ENCODE assay signal across 8 mouse cellular contexts in genomic region chr1:85928688-85929065, GRCm38 (mm10). TPM values are rescaled to one million over a fixed set of nuclear protein-coding genes. Genes with fewer than 3 reads are reported as not detected.
A peak's percentile ranks its signal among the peaks of the same experiment; 100 is the strongest.
DNase-seq lines count a peak whose midpoint lies in the region; ATAC-seq and TF ChIP-seq lines count a peak whose summit lies in the region.
"Had no signal": no experiment of that assay in that cellular context is flagged by ENCODE, and none has a peak within 500 bp of the region (broad histone marks: within the 10 kb centered on the region; RNA-seq: fewer than 3 reads in every experiment).

No protein-coding gene starts in this region.

- H3K9ac ChIP-seq in limb, embryonic 13.5 days: no peak overlapping the region
- H3K9ac ChIP-seq in forebrain, postnatal 0 days: no peak overlapping the region
- no peak overlapping the region for H3K9ac ChIP-seq in midbrain, embryonic 13.5 days (replicated peaks)
- H3K9ac ChIP-seq: liver, embryonic 14.5 days had no signal

- peaks cover 23% of the 10 kb centered on the region for H3K4me1 ChIP-seq in limb, embryonic 13.5 days
- H3K4me1 ChIP-seq in limb, embryonic 10.5 days: peaks cover 23% of the 10 kb centered on the region
- peaks cover 29% of the 10 kb centered on the region for H3K4me1 ChIP-seq in forebrain, postnatal 0 days (ENCODE audit: insufficient read depth)
- peaks cover 35% of the 10 kb centered on the region for H3K4me1 ChIP-seq in midbrain, embryonic 13.5 days (replicated peaks)

- H3K36me3 ChIP-seq in limb, embryonic 13.5 days: no peaks in the 10 kb centered on the region
- no peaks in the 10 kb centered on the region for H3K36me3 ChIP-seq in limb, embryonic 10.5 days
- no peaks in the 10 kb centered on the region for H3K36me3 ChIP-seq in forebrain, postnatal 0 days (ENCODE audit: insufficient read depth)
- H3K36me3 ChIP-seq in midbrain, embryonic 13.5 days: no peaks in the 10 kb centered on the region

- WGBS in limb, embryonic 13.5 days: 72% methylated on average over 4 of the region's 4 CpGs
- WGBS in limb, embryonic 10.5 days: 77% methylated on average over 4 of the region's 4 CpGs
- 58% methylated on average over 4 of the region's 4 CpGs for WGBS in forebrain, postnatal 0 days
- WGBS in midbrain, embryonic 13.5 days: 72% methylated on average over 4 of the region's 4 CpGs

- no peaks in the 10 kb centered on the region for H3K9me3 ChIP-seq in limb, embryonic 13.5 days
- no peaks in the 10 kb centered on the region for H3K9me3 ChIP-seq in limb, embryonic 10.5 days (replicated peaks)
- H3K9me3 ChIP-seq in forebrain, postnatal 0 days (ENCODE audit: low read length): no peaks in the 10 kb centered on the region
- H3K9me3 ChIP-seq in midbrain, embryonic 13.5 days: no peaks in the 10 kb centered on the region

- peak; percentile 7; the same call in 1 of the 2 replicates for ATAC-seq in limb, embryonic 13.5 days (ENCODE audit: low FRiP score, low read depth)
- ATAC-seq in forebrain, postnatal 0 days: peak; percentile 8
- ATAC-seq in midbrain, embryonic 13.5 days: peak; percentile 34; the same call in 1 of the 2 replicates

- H3K27me3 ChIP-seq in limb, embryonic 13.5 days: no peaks in the 10 kb centered on the region
- no peaks in the 10 kb centered on the region for H3K27me3 ChIP-seq in limb, embryonic 10.5 days (ENCODE audit: low read depth, poor library complexity, severe bottlenecking)
- H3K27me3 ChIP-seq in forebrain, postnatal 0 days (ENCODE audit: insufficient read depth, low read length): no peaks in the 10 kb centered on the region
- no peaks in the 10 kb centered on the region for H3K27me3 ChIP-seq in midbrain, embryonic 13.5 days

- no peak overlapping the region for H3K4me2 ChIP-seq in limb, embryonic 13.5 days (replicated peaks)
- H3K4me2 ChIP-seq in forebrain, postnatal 0 days (ENCODE audit: low read depth): no peak overlapping the region
- peak overlapping the region; percentile 24 for H3K4me2 ChIP-seq in midbrain, embryonic 13.5 days (replicated peaks)

- TF ChIP-seq CTCF in forebrain, postnatal 0 days (IDR thresholded peaks at IDR 0.05; ENCODE audit: low read depth): no peak

- DNase-seq in limb, embryonic 10.5 days (ENCODE audit: low spot score): no peak
- DNase-seq in forebrain, postnatal 0 days: no peak
- peak; percentile 38 for DNase-seq in thymus, postnatal 4 days
- DNase-seq in adrenal gland, adult 8-10 months: no peak
- no peak for DNase-seq in gastrocnemius, adult 18-20 months (ENCODE audit: low spot score)

- no peak overlapping the region for H3K4me3 ChIP-seq in limb, embryonic 13.5 days
- no peak overlapping the region for H3K4me3 ChIP-seq in limb, embryonic 10.5 days
- no peak overlapping the region for H3K4me3 ChIP-seq in forebrain, postnatal 0 days (ENCODE audit: low read depth, low read length)
- no peak overlapping the region for H3K4me3 ChIP-seq in midbrain, embryonic 13.5 days (replicated peaks)

- peak overlapping the region; percentile 33; the same call in 1 of the 2 replicates for H3K27ac ChIP-seq in limb, embryonic 13.5 days
- no peak overlapping the region for H3K27ac ChIP-seq in limb, embryonic 10.5 days
- H3K27ac ChIP-seq in forebrain, postnatal 0 days (ENCODE audit: low read depth, low read length): peak overlapping the region; percentile 84
- H3K27ac ChIP-seq in midbrain, embryonic 13.5 days: peak overlapping the region; percentile 89
- H3K27ac ChIP-seq: liver, embryonic 14.5 days had no signal

RNA-seq across cellular contexts. Expression of gene 4933407L21Rik, which starts 0.4 kb away (rescaled TPM):
- 0.56 and 0.77 TPM in 2 replicates for polyA plus RNA-seq in limb, embryonic 13.5 days (2015; fragmentation: Nextera tagmentation; extraction: Ambion mirVana)
- polyA plus RNA-seq in limb, embryonic 10.5 days (2016; fragmentation: Nextera tagmentation; extraction: Ambion mirVana): 0.13 TPM in 1 of 2 replicates, not detected in the other
- 6.7 and 9.8 TPM in 2 replicates for total RNA-seq in forebrain, postnatal 0 days (2014; rRNA removed)
- polyA plus RNA-seq in forebrain, postnatal 0 days (2015; fragmentation: Nextera tagmentation; extraction: Ambion mirVana): 6.2 and 8.6 TPM in 2 replicates
- polyA plus RNA-seq in midbrain, embryonic 13.5 days (2015; fragmentation: Nextera tagmentation; extraction: Ambion mirVana): 6.4 and 6.5 TPM in 2 replicates
- 1 to 10 TPM in 1 of 4 experiments, under 1 TPM in 1, not detected in 2; 0.30 to 1.3 TPM for total RNA-seq in adrenal gland, adult 8-10 months (2022)
- total RNA-seq in gastrocnemius, adult 18-20 months (2021): under 1 TPM; 0.27 to 0.36 TPM

RNA-seq across cellular contexts. Expression of gene Gpr55, which starts 32.1 kb away (rescaled TPM):
- 0.10 TPM in 1 of 2 replicates, not detected in the other for polyA plus RNA-seq in limb, embryonic 13.5 days (2015; fragmentation: Nextera tagmentation; extraction: Ambion mirVana)
- polyA plus RNA-seq in limb, embryonic 10.5 days (2016; fragmentation: Nextera tagmentation; extraction: Ambion mirVana): not detected in 2 replicates
- total RNA-seq in forebrain, postnatal 0 days (2014; rRNA removed): 0.05 and 0.08 TPM in 2 replicates
- polyA plus RNA-seq in forebrain, postnatal 0 days (2015; fragmentation: Nextera tagmentation; extraction: Ambion mirVana): 0.08 and 0.12 TPM in 2 replicates
- polyA plus RNA-seq in midbrain, embryonic 13.5 days (2015; fragmentation: Nextera tagmentation; extraction: Ambion mirVana): 0.05 and 0.07 TPM in 2 replicates
- 1 to 10 TPM; 3.1 to 7.8 (median 5.1) TPM for total RNA-seq in adrenal gland, adult 8-10 months (2022)
- total RNA-seq in gastrocnemius, adult 18-20 months (2021): not detected

RNA-seq across cellular contexts. Expression of gene Itm2c, which starts 34.6 kb away (rescaled TPM):
- polyA plus RNA-seq in limb, embryonic 13.5 days (2015; fragmentation: Nextera tagmentation; extraction: Ambion mirVana): 289 and 290 TPM in 2 replicates
- polyA plus RNA-seq in limb, embryonic 10.5 days (2016; fragmentation: Nextera tagmentation; extraction: Ambion mirVana): 170 and 188 TPM in 2 replicates
- total RNA-seq in forebrain, postnatal 0 days (2014; rRNA removed): 244 and 280 TPM in 2 replicates
- 244 and 246 TPM in 2 replicates for polyA plus RNA-seq in forebrain, postnatal 0 days (2015; fragmentation: Nextera tagmentation; extraction: Ambion mirVana)
- polyA plus RNA-seq in midbrain, embryonic 13.5 days (2015; fragmentation: Nextera tagmentation; extraction: Ambion mirVana): 179 and 201 TPM in 2 replicates
- 100 to 1,000 TPM; 674 to 963 (median 811) TPM for total RNA-seq in adrenal gland, adult 8-10 months (2022)
- total RNA-seq in gastrocnemius, adult 18-20 months (2021): 10 to 100 TPM; 25.3 to 33.6 TPM
